Mouse (Mus musculus) small intestine, adult 10 weeks (tissue): ENCODE measurements around the gene Ap4s1. TPM values are rescaled to one million over a fixed set of nuclear protein-coding genes. Genes with fewer than 3 reads are reported as not detected.

ENCODE experiments used
- polyA plus RNA-seq: library from polyadenylated mRNA; stranded (reverse); fragments of 350-450 nt; fragmentation: Illumina TruSeq; extraction: RNeasy Lipid Tissue Mini Kit (QIAGEN cat#74804); gene quantifications from one replicate; pipeline ENCODE4 v1.2.3, GENCODE M21; 2014; ENCODE audit warnings: low replicate concordance

Gene Ap4s1
- 41.1 TPM for polyA plus RNA-seq

DNA sequence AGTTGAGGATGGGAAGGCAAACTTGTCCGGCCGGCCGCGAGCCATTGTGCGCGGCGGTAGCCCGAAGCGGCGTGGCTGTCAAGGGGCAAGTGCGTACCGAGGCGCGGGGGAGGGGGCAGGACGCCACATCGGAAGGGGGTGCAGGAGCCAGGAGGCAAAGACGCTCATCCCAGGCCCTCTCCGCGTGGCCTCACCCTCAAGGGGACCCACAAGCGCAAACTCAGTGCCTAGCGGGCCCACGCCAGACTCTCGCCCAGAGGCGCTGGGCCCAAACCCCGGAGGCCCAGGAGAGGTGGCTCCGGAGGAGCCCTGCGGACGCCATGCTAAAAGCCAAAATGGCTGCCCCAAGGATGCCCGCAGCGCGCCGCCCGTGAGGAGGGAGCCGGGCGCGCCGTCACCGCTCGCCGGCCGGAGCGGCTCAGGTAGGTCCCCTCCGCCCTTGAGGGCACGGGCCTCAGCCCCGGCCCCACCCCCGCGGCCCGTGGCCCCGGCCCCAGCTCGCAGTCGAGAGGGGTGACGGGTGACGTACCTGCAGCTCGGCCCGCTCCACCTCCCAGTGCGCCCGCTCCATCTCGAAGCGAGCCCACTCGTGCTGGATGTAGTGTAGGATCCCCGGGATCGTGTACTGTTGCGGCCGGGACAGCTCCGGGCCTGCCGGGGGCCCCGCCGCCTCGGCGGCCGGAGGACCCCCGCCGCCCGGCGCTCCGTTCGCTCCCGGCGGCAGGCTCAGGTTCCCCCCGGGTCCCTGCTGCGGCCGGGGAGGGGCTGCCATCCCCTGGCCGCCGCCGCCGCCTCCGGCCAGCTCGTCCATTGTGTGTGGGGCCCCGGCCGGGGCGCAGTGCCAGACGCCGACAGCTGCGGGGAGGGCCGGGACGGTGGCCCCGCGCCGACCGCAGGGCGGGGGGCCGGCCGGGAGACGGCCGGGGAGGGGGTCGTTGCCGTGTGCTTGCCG lies at the start of gene Ap4s1:
Gene Ap4s1 (plus strand): TSS at position 141 of the 952 bp plus-strand sequence.

DNA sequence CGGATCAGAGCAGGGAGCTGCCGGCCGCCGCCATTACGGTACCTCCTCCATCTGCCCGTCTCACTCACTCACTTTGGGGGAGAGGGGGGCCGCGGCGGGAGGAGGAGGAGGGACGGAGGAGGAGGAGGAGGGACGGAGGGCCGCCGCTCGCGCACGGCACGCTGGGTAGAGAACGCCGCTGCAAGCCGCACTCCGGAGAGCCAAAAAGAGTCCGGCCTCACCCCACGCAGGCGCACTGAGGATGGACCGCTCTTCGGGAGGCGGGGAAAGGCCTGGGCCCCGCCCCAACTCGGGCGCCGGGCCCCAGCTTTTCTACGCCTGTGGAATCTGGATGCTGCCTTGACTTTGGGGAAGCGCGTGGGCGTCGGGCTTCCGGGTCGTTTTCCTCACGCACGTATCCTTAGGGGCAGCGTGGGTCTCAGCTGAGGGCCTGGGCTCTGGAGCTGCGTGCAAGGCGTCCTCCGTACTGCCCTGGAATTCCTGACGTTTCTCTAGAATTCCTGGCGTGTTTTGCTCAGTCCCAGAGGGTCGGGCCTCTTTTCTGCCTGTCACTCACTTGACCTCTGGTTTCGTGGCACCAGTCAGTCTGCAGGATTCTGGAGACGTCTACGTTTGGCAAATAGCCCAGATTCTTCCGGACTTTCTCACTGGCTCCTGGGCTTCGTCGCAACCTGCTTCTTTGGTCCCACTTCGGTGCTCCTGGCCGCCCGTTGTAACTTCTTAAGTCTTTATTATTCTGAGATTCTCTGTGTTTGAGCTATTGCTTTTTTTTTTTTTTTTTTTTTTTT lies 1.2 kb downstream of the Ap4s1 start, which contains the start of gene Strn3:
Gene Strn3 (minus strand): TSS at position 53 of the 788 bp plus-strand sequence.

Other genes starting within 250 kb of the Ap4s1 start
- gene Coch, start 97.7 kb upstream of the Ap4s1 start, polyA plus RNA-seq: 0.15 TPM
- gene Strn3, start 864 bp downstream of the Ap4s1 start, polyA plus RNA-seq: 95.3 TPM
- 52.2 TPM for gene Hectd1, start 138.5 kb downstream of the Ap4s1 start, polyA plus RNA-seq